Mouse (Mus musculus) liver, adult 2 months (tissue): ENCODE results near the gene Cdh16. TPM values are rescaled to one million over a fixed set of nuclear protein-coding genes. Genes with fewer than 3 reads are reported as not detected.

Experiments
- DNase-seq: peaks from one replicate; pipeline ENCODE4 v3.0.0-alpha.2; 2011; ENCODE audit warnings: low read depth, low spot score; ENCODE audit errors: extremely low read depth
- H3K27ac ChIP-seq: fragments of 200-500 bp; replicated peaks from 2 replicates; pipeline ENCODE4 v1.5.1; 2012; ENCODE audit warnings: low read depth, mild to moderate bottlenecking, control low read depth, inconsistent platforms, low read length; ENCODE audit not compliant: insufficient read depth
- H3K27me3 ChIP-seq: fragments of 200-500 bp; 2 replicates; pipeline ENCODE4 v1.6.1; 2012; ENCODE audit warnings: mild to moderate bottlenecking, moderate library complexity, low read length, inconsistent platforms; ENCODE audit not compliant: control insufficient read depth, insufficient read depth
- H3K36me3 ChIP-seq: fragments of 200-500 bp; 2 replicates; pipeline ENCODE4 v1.6.1; 2012; ENCODE audit warnings: low read length, inconsistent platforms; ENCODE audit not compliant: control insufficient read depth, insufficient read depth
- H3K4me1 ChIP-seq: fragments of 200-500 bp; 2 replicates; pipeline ENCODE4 v1.6.1; 2011; ENCODE audit warnings: low read length; ENCODE audit not compliant: control insufficient read depth, insufficient read depth
- H3K4me3 ChIP-seq: fragments of 200-500 bp; 2 replicates; pipeline ENCODE4 v1.5.1; 2011; ENCODE audit warnings: low read depth, mild to moderate bottlenecking, control low read depth, low read length, moderate library complexity; ENCODE audit not compliant: insufficient read depth
- H3K79me2 ChIP-seq: fragments of 200-500 bp; 2 replicates; pipeline ENCODE4 v1.6.1; 2012; ENCODE audit warnings: inconsistent platforms, mild to moderate bottlenecking, low read length, moderate library complexity; ENCODE audit not compliant: control insufficient read depth, insufficient read depth
- H3K9ac ChIP-seq: fragments of 200-500 bp; 2 replicates; pipeline ENCODE4 v1.6.1; 2012; ENCODE audit warnings: low read depth, mild to moderate bottlenecking, control low read depth, inconsistent platforms, low read length
- CTCF ChIP-seq: fragments of 200-500 bp; IDR thresholded peaks from 2 replicates; pipeline ENCODE4 v1.5.1; 2011; ENCODE audit warnings: low read depth, low read length, control low read depth
- POLR2A ChIP-seq: fragments of 200-500 bp; IDR thresholded peaks from 2 replicates; pipeline ENCODE4 v1.6.1; 2011; ENCODE audit warnings: low read length, control low read depth; ENCODE audit not compliant: insufficient read depth; ENCODE audit errors: extremely low read depth
- WGBS: fragments of 180-500 bp; shearing (Covaris S2); methylation state at CpG from one replicate; pipeline ENCODE4 v1.1.7; 2018; 5-methylcytosine and 5-hydroxymethylcytosine counted together
- polyA plus RNA-seq: library from polyadenylated mRNA; depleted of rRNA; stranded (reverse); fragments of >200 nt; gene quantifications from 2 replicates; pipeline ENCODE4 v1.2.3, GENCODE M21; 2012
- total RNA-seq: library from RNA; depleted of rRNA; stranded (reverse); fragments of >200 nt; gene quantifications from 2 replicates; pipeline ENCODE4 v1.2.3, GENCODE M21; 2014

Cdh16 gene
- total and polyA plus RNA-seq, 2 experiments = not detected

DNA sequence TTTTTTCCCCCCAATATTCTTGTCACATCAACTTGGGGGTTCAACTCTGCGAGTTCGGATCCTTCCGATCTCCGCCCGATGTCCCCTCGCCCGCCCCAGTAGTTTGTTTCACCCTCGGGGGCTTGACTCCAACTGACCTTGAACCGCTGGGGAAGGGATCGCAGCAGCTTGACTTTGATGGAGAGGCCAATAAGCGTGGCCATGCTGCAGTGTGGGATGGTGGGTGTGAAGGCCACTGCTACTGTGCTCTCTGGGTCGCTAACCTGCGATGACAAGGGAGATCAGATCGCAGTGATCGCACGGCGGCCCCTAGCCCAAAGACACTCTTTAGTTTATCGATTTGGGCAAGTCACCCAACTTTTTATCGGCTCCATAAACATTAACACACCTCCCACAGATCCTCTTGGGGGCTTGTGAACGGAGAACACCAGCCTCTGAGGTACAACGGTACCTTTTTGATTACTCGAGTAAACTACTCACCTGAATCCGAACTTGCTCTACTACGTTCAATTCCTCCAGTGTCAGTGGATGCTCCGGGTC, 16.7 kb upstream of the Cdh16 start:
- 1% methylated on average over 25 of the region's 25 CpGs for WGBS
- Histone ChIP-seq H3K4me1 (peaks cover 10% of the 10 kb centered on the region), H3K27ac (peak overlapping the region; percentile 43), H3K4me3 (peak overlapping the region; percentile 87), H3K36me3 (no peaks in the 10 kb centered on the region; the same call in 1 of the 2 replicates), H3K79me2 (no peaks in the 10 kb centered on the region), H3K27me3 (no peaks in the 10 kb centered on the region), H3K9ac (peak overlapping the region; percentile 85)
- TF ChIP-seq CTCF (no peak), POLR2A (no peak)
- peak; percentile 50 for DNase-seq

DNA sequence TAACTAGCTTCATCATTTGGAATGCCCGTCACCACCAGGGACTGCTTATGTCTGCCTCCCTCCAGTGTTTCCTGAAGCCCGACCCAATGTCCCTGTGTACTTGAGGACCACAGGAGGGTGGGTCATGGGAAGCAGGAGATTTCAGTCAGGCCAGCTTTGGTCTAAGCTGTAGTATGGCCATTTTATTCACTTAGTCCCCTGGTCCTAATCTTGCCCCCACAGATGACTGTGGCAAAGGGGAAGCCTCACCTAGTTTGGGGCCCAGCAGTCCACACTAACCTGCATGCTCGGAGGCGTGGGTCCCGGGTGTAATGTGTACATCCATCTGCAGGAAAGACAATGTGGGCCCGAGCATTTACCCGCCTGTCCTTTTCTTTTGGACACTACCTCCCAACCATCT, 16.0 kb upstream of the Cdh16 start:
- Histone ChIP-seq H3K9ac (no peak overlapping the region), H3K27ac (no peak overlapping the region), H3K27me3 (no peaks in the 10 kb centered on the region), H3K79me2 (no peaks in the 10 kb centered on the region), H3K36me3 (no peaks in the 10 kb centered on the region; the same call in 1 of the 2 replicates), H3K4me1 (peaks cover 10% of the 10 kb centered on the region), H3K4me3 (no peak overlapping the region)
- no peak for DNase-seq
- WGBS = 69% methylated on average over 7 of the region's 7 CpGs
- TF ChIP-seq CTCF = no peak
- no peak for TF ChIP-seq POLR2A

DNA sequence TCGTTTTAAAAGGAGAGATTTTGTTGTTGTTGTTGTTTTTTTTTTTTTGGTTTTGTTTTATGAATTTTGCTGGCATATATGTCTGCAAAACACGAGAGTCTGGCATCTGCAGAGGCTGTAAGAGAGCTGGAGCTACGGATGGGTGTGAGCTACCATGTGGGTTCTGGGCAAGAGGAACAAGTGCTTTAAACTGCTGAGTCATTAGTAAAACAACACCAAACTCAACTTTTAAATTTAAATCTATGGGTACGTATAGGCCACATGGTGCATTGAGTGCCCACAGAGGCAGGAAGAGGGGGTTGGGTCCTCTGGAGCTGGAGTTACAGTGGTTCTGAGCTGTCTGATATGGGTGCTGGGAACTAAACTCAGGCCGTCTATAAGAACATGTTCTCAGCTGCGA, 13.8 kb upstream of the Cdh16 start:
- 91% methylated on average over 6 of the region's 6 CpGs for WGBS
- Histone ChIP-seq H3K4me3 (no peak overlapping the region), H3K79me2 (no peaks in the 10 kb centered on the region), H3K36me3 (no peaks in the 10 kb centered on the region; the same call in 1 of the 2 replicates), H3K4me1 (peaks cover 10% of the 10 kb centered on the region), H3K27ac (no peak overlapping the region), H3K9ac (no peak overlapping the region), H3K27me3 (no peaks in the 10 kb centered on the region)
- no peak for DNase-seq
- TF ChIP-seq CTCF (no peak), POLR2A (no peak)

DNA sequence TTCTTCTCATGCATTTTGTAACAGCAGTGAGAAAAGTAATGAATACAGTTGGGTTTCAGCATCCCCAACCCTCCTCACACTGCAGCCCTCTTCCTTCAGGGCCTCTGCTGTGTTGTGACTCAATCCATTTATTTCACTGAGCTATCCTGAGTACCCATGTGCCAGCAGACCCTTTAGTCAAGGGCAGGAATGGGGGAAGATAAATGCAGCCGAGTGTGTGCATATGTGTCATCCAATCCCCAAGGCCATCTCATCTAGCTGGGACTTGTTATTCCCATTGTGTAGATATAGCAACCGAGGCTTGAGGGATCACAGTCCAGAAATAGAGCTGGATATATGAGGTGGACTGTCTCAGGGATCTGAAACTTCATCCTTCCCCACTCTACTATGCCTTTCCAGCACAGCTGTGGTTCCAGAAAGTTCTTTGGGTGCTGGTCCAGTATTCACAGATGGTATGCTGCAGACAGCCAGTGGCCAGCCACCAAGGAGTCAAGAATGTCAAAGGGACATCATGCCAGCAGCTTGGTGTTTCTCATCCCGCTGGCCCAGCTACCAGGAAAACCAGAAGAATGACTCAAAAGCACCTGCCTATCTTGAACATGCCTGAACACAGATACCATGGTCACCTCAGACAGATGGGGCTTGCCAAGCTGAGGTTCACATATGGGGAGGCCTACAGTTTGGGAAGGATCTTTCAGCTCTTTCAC, 11.0 kb upstream of the Cdh16 start:
- Histone ChIP-seq H3K27ac (no peak overlapping the region), H3K27me3 (peaks cover 7% of the 10 kb centered on the region), H3K36me3 (no peaks in the 10 kb centered on the region; the same call in 1 of the 2 replicates), H3K4me1 (peaks cover 6% of the 10 kb centered on the region; the same call in 1 of the 2 replicates), H3K4me3 (no peak overlapping the region), H3K79me2 (no peaks in the 10 kb centered on the region), H3K9ac (no peak overlapping the region)
- 86% methylated on average over 3 of the region's 3 CpGs for WGBS
- no peak for DNase-seq
- TF ChIP-seq POLR2A (no peak), CTCF (no peak)

DNA sequence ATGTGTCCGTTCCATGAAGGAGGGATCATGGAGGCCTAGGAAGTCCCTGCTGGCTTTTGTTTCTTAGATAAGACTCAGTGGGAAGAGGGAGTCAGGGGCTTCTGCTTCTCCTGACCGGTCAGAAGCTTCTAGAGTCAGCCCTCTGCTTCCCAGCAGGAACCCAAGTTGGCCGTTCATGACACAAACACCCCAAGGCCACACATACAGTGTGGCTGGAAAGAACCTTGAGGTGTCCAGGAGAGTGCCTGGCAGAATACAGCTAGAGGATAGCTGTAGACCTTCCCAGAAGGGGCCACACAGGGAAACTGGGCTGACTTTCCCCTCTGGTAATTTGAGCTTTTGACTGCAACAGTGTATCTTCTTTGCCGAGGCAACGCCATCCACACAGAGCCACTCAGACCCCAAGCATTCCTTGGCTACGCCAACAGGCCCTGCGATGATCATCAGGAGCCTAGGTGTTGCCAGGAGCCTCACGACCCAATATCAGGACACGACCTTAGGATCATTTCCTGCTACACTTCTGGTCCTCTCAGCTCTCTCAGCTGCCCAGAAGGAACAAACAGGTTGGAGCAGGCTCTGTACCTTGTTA, 9.1 kb upstream of the Cdh16 start:
- TF ChIP-seq CTCF (no peak), POLR2A (no peak)
- WGBS = 79% methylated on average over 9 of the region's 9 CpGs
- H3K27ac ChIP-seq = no peak overlapping the region
- no peaks in the 10 kb centered on the region for H3K36me3 ChIP-seq
- no peak overlapping the region for H3K9ac ChIP-seq
- DNase-seq = no peak
- no peak overlapping the region for H3K4me3 ChIP-seq
- peaks cover 7% of the 10 kb centered on the region for H3K27me3 ChIP-seq
- H3K4me1 ChIP-seq = peaks cover 4% of the 10 kb centered on the region; the same call in 1 of the 2 replicates
- no peaks in the 10 kb centered on the region for H3K79me2 ChIP-seq

DNA sequence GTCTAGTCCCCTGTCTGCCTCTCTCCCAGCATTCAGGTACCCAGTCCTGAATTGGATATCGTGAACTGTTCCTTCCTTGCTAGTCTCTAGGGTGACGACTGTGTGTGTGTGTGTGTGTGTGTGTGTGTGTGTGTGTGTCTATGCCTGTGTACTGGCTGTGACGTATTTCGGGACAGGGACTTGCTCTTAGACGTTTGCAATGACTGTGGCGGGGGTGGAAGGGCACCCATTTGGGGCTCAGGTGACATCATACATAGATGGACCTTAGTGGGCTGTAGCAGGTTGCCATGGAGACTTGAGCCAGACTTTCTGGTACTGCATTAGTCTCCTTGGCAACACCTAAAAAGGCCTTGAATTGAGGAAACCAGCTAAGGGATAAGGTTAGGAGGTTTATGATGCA, 8.3 kb upstream of the Cdh16 start:
- DNase-seq = no peak
- 85% methylated on average over 6 of the region's 6 CpGs for WGBS
- H3K27ac ChIP-seq = no peak overlapping the region
- TF ChIP-seq POLR2A (no peak), CTCF (no peak)
- no peaks in the 10 kb centered on the region for H3K79me2 ChIP-seq
- no peak overlapping the region for H3K4me3 ChIP-seq
- peaks cover 4% of the 10 kb centered on the region; the same call in 1 of the 2 replicates for H3K4me1 ChIP-seq
- H3K9ac ChIP-seq = no peak overlapping the region
- H3K27me3 ChIP-seq = peaks cover 7% of the 10 kb centered on the region
- no peaks in the 10 kb centered on the region for H3K36me3 ChIP-seq
